Mouse (Mus musculus) limb, embryonic 14.5 days (tissue): ENCODE data around the gene Papolg. TPM values are rescaled to one million over a fixed set of nuclear protein-coding genes. Genes with fewer than 3 reads are reported as not detected.
A peak's percentile ranks its signal among the peaks of the same experiment; 100 is the strongest.

ENCODE experiments used
- ATAC-seq: fragments of 200-750 bp; cut with Nextera tagmentation; 2 replicates; pipeline ENCODE4 v1.8.0; 2017; ENCODE audit warnings: low read depth, moderate number of reproducible peaks, moderate TSS enrichment; ENCODE audit not compliant: low FRiP score
- DNase-seq: peaks from one replicate; pipeline ENCODE4 v3.0.0-alpha.2; 2015; ENCODE audit warnings: low spot score
- H3K27ac ChIP-seq: fragments of 300-500 bp; sonication (generic); replicated peaks from 2 replicates; pipeline ENCODE4 v1.5.1; 2014; ENCODE audit warnings: low read depth, mild to moderate bottlenecking, low read length, moderate library complexity, mixed read lengths
- H3K27me3 ChIP-seq: fragments of 300-500 bp; sonication (generic); 2 replicates; pipeline ENCODE4 v1.6.1; 2014; ENCODE audit warnings: low read length, mixed read lengths; ENCODE audit not compliant: control insufficient read depth, insufficient read depth
- H3K36me3 ChIP-seq: fragments of 300-500 bp; sonication (generic); 2 replicates; pipeline ENCODE4 v1.6.1; 2014; ENCODE audit warnings: mild to moderate bottlenecking, low read length, moderate library complexity, mixed read lengths; ENCODE audit not compliant: control insufficient read depth, insufficient read depth
- H3K4me1 ChIP-seq: fragments of 300-500 bp; sonication (generic); 2 replicates; pipeline ENCODE4 v1.6.1; 2014; ENCODE audit warnings: antibody characterized with exemption, low read length, mixed read lengths; ENCODE audit not compliant: control insufficient read depth, insufficient read depth
- H3K4me2 ChIP-seq: fragments of 300-500 bp; sonication (generic); replicated peaks from 2 replicates; pipeline ENCODE4 v1.6.1; 2014; ENCODE audit warnings: low read depth, mild to moderate bottlenecking, low read length, moderate library complexity; ENCODE audit not compliant: severe bottlenecking
- H3K4me3 ChIP-seq: fragments of 300-500 bp; sonication (generic); replicated peaks from 2 replicates; pipeline ENCODE4 v1.5.1; 2014; ENCODE audit warnings: low read length
- H3K9ac ChIP-seq: fragments of 300-500 bp; sonication (generic); 2 replicates; pipeline ENCODE4 v1.6.1; 2014; ENCODE audit warnings: mild to moderate bottlenecking, low read depth, low read length, moderate library complexity; ENCODE audit not compliant: severe bottlenecking
- H3K9me3 ChIP-seq: fragments of 300-500 bp; sonication (generic); 2 replicates; pipeline ENCODE4 v1.6.1; 2016; ENCODE audit warnings: low read length; ENCODE audit not compliant: control insufficient read depth
- POLR2A ChIP-seq: fragments of 200-500 bp; IDR thresholded peaks from 2 replicates; pipeline ENCODE4 v1.8.0; 2012; ENCODE audit warnings: inconsistent platforms, mild to moderate bottlenecking, moderate library complexity, borderline replicate concordance; ENCODE audit not compliant: insufficient read depth, insufficient read length; ENCODE audit errors: extremely low read depth
- WGBS: fragments of 180-500 bp; shearing (Covaris S2); extraction: QIAGEN DNeasy Blood & Tissue Kit; methylation state at CpG from one replicate; pipeline ENCODE4 v1.1.7; 2014; 5-methylcytosine and 5-hydroxymethylcytosine counted together
- polyA plus RNA-seq, 2 experiments: library from polyadenylated mRNA; depleted of rRNA in 1 of 2; stranded (reverse) in 1 of 2; unstranded in 1 of 2; fragments of >200 nt; fragmentation: Nextera tagmentation in 1 of 2; extraction: Ambion mirVana in 1 of 2; gene quantifications; 2 replicates each; pipeline versions ENCODE4 v1.2.1 to v1.2.3; 2012 to 2014

Papolg gene
- polyA plus RNA-seq, 2 experiments: 12.3 to 14.2 TPM

DNA sequence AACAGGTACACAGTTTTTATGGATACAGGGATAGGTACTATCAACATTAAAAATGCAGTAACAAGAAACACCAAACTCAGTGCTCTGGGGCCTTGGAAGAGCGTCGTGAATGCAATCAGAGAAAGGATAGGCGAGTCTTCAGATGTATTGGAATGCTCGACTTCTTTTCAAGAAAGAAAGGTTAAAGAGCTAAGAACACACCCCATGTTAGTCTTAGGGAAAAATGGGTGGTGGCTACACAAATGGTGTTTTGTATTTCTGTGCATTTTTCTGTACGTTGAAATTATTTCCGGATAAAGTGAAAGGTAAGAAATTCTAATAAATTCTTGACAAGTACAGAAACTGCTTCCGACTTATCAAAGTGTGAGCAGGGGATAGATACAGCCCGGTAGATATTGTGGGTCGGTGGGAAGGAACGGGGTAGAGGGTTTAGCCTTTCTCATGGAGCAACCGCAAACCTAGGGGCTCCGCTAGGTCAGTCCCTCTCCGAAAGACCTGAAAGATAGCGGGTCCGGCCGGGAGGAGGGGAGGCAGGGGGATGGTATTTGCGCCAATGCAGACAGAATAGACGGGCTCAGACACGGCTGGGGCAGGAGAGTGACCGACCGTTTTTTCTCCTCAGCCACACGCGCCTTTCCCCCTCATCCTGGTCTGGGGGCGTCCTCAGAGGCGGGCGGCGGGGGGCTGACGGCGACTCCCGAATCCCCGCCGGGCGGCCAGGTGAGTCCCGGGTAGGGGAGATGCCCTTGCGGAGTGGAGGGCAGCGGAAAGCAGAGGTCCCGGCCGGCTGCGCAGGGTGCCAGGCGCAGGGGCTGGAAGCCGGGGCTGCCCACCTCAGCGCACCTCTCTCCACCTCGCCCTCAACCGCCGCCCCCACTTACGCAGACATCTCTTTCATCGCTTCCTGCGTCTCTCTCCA, 653 bp downstream of the Papolg start:
- 1% methylated on average over 37 of the region's 48 CpGs for WGBS
- peak overlapping the region; percentile 90 for H3K27ac ChIP-seq
- H3K4me1 ChIP-seq: peaks cover 4% of the 10 kb centered on the region; the same call in 1 of the 2 replicates
- H3K4me3 ChIP-seq: peak overlapping the region; percentile 96
- peak overlapping the region; percentile 71 for H3K4me2 ChIP-seq
- DNase-seq (no peak), ATAC-seq (peak; percentile 78)
- H3K27me3 ChIP-seq: no peaks in the 10 kb centered on the region
- no peak for TF ChIP-seq POLR2A
- peak overlapping the region; percentile 84 for H3K9ac ChIP-seq
- H3K36me3 ChIP-seq: peaks cover 9% of the 10 kb centered on the region; the same call in 1 of the 2 replicates
- H3K9me3 ChIP-seq: no peaks in the 10 kb centered on the region

DNA sequence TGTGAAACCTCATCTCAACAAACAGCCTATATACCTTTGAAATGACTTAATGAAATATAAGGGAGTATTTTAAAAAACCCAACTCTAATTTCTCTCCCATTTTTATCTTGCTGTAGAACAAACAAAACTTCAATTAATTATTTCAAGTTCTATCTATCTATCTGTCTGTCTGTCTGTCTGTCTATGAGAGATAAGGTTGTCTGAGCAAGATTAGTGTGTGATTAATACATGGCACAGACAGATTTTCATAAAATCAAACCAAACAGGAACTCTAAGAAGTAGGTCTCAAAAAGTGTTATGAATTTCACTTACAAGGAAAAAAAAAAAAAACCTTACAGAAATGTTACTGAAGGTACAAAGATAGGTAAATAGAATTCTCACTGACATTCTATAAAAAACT, 1.5 kb downstream of the Papolg start:
- H3K4me3 ChIP-seq: no peak overlapping the region
- H3K9me3 ChIP-seq: no peaks in the 10 kb centered on the region
- H3K4me2 ChIP-seq: no peak overlapping the region
- ATAC-seq: no peak
- H3K4me1 ChIP-seq: peaks cover 4% of the 10 kb centered on the region; the same call in 1 of the 2 replicates
- no peak for TF ChIP-seq POLR2A
- H3K36me3 ChIP-seq: peaks cover 17% of the 10 kb centered on the region; the same call in 1 of the 2 replicates
- no peak for DNase-seq
- H3K9ac ChIP-seq: no peak overlapping the region
- no peak overlapping the region for H3K27ac ChIP-seq
- no peaks in the 10 kb centered on the region for H3K27me3 ChIP-seq

DNA sequence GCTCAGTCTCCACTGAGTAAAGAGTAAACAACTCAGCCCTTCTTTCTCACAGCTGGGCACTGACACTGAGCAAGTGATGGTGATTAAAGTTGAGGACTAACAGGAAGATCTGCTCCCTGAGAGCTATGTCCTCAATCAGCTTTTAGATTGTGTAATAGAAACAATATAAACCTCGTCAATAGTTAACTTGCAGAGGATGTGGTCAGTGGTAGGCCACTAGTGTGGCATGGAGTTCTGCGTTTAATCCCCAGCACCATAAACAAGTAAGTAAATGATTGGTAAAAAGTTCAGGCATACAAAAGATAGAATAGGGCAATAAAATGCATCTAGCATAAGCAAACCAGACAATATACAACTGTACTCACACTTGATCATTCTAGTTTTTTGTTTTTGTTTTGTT, 30.7 kb downstream of the Papolg start:
- ATAC-seq: no peak
- Histone ChIP-seq H3K4me1 (no peaks in the 10 kb centered on the region), H3K27ac (no peak overlapping the region), H3K4me3 (no peak overlapping the region), H3K4me2 (no peak overlapping the region), H3K9me3 (no peaks in the 10 kb centered on the region), H3K9ac (no peak overlapping the region), H3K36me3 (peaks cover 79% of the 10 kb centered on the region), H3K27me3 (no peaks in the 10 kb centered on the region)
- 90% methylated on average over 2 of the region's 2 CpGs for WGBS
- no peak for DNase-seq
- no peak for TF ChIP-seq POLR2A

DNA sequence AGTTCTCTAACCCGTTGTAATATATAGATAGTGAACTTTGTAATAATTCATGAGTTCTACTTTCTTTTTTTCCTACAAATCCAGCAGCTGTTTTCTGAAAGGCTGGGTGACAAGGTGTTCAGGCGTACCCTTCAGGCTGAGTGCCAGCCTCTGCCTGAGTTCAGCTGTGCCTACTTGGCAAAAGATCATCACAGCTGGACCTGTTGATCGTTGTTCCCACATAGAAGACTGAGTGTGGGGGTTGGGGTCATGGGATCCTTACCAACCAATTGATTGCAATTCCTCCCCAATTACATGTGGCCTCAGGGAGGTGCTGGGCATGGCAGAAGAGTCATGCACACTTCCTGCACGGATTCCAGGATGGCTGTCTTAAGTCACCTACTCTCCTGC, 38.3 kb downstream of the Papolg start:
- 86% methylated on average over 4 of the region's 4 CpGs for WGBS
- Histone ChIP-seq H3K27me3 (no peaks in the 10 kb centered on the region), H3K36me3 (peaks cover 50% of the 10 kb centered on the region)

DNA sequence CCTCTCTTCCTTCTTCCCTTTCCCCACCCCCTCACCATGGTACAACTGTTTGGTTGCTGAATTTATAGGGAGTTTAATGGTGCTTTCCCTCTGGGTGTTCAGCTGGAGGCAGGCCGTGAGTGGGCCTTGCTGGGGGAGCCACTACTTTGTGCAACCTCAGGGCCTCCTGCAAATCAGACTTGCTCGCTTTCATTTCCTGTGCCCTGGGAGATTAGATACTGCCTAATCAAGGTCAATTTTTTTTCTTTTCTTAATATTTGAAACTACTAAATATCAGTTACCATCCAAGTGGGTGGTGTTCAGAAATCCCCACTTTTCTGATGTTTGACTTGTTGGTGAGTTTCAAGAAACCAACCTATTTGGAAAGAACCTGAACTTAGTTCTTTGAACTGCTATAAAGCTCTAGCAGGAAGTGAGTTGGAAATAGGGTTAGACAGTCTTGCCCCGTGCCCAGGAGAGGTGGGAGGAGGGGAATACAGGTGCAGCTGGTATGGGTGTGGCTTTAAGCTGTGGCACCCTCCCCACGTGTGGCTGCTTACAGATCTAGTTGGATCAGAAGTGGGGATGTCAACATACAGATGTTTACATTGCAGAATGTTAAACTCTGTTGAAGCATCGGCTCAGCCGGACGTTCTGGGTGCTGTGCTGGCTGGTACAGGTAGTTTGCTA, 38.9 kb downstream of the Papolg start:
- no peak for ATAC-seq

More for the DNA sequence above, 38.3 kb downstream of the Papolg start:
- no peak overlapping the region for H3K4me3 ChIP-seq
- no peak overlapping the region for H3K27ac ChIP-seq
- H3K9me3 ChIP-seq: no peaks in the 10 kb centered on the region
- TF ChIP-seq POLR2A: no peak
- ATAC-seq (no peak), DNase-seq (no peak)
- H3K4me2 ChIP-seq: no peak overlapping the region
- H3K9ac ChIP-seq: no peak overlapping the region
- H3K4me1 ChIP-seq: no peaks in the 10 kb centered on the region

More for the DNA sequence above, 38.9 kb downstream of the Papolg start:
- no peak for TF ChIP-seq POLR2A
- H3K4me1 ChIP-seq: no peaks in the 10 kb centered on the region
- no peak overlapping the region for H3K4me2 ChIP-seq
- 75% methylated on average over 7 of the region's 7 CpGs for WGBS
- H3K4me3 ChIP-seq: no peak overlapping the region
- H3K9me3 ChIP-seq: no peaks in the 10 kb centered on the region
- H3K36me3 ChIP-seq: peaks cover 45% of the 10 kb centered on the region
- DNase-seq: no peak
- H3K9ac ChIP-seq: no peak overlapping the region
- H3K27ac ChIP-seq: no peak overlapping the region
- H3K27me3 ChIP-seq: no peaks in the 10 kb centered on the region
